ENCODE assay signal across 7 mouse cellular contexts in the genomic region with DNA sequence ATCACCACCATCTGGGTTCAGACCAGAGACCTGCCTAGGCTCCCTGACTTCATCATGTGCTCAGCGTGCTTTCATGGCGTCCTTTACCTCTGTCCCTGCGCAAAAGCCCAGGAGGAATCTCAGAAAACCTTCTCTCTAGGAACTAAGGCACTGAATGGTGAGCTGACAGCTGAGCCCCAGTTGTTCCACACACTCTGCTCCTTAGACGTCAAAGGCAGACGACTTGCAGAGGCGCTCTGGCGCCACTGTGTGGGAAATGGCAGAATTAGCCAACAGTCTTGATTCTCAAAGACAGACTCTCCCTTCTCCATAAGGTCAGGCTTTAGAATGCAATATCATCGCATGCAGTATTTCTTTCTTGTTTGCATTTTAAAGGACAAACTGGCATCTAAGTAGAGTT. TPM values are rescaled to one million over a fixed set of nuclear protein-coding genes. Genes with fewer than 3 reads are reported as not detected.
DNase-seq lines count a peak whose midpoint lies in the region; ATAC-seq and TF ChIP-seq lines count a peak whose summit lies in the region.

No protein-coding gene starts in this region.

- DNase-seq in adipocyte (ENCODE audit: low spot score): peak; percentile 65
- DNase-seq in forebrain, embryonic 10.5 days (ENCODE audit: extremely low spot score, low spot score): peak; percentile 53
- DNase-seq in layer of hippocampus, postnatal 36 days: peak; percentile 37 to 52
- DNase-seq in lung, postnatal 4 days: peak; percentile 55 to 71
- DNase-seq in right cerebral cortex, postnatal 10 days (ENCODE audit: low spot score in 2 of 2): peak; percentile 57 to 75

- H3K4me1 ChIP-seq in E14TG2a.4 (replicated peaks; ENCODE audit: low read depth, low read length): peaks cover 23% of the 10 kb centered on the region
- peaks cover 7% of the 10 kb centered on the region; the same call in 1 of the 2 replicates for H3K4me1 ChIP-seq in forebrain, embryonic 10.5 days
- no peaks in the 10 kb centered on the region for H3K4me1 ChIP-seq in hindbrain, embryonic 15.5 days (replicated peaks)

- H3K9ac ChIP-seq in hindbrain, embryonic 15.5 days: no peak overlapping the region

- TF ChIP-seq CTCF in E14TG2a.4 (conservative IDR thresholded peaks at IDR 0.05; ENCODE audit: low read length): peak; percentile 84

- ATAC-seq in hindbrain, embryonic 15.5 days (ENCODE audit: low FRiP score, low read depth): peak; percentile 75

- 0 out of 2 replicates have a peak, but pooled peaks cover 10% of the 10 kb centered on the region for H3K36me3 ChIP-seq in E14TG2a.4 (ENCODE audit: insufficient read depth, low read length)
- peaks cover 17% of the 10 kb centered on the region for H3K36me3 ChIP-seq in forebrain, embryonic 10.5 days (replicated peaks)
- peaks cover 12% of the 10 kb centered on the region for H3K36me3 ChIP-seq in hindbrain, embryonic 15.5 days

- 17% methylated on average over 8 of the region's 8 CpGs for WGBS in forebrain, embryonic 10.5 days
- WGBS in hindbrain, embryonic 15.5 days: 14% methylated on average over 8 of the region's 8 CpGs

- no peak overlapping the region for H3K4me3 ChIP-seq in E14TG2a.4 (replicated peaks; ENCODE audit: low read length)
- no peak overlapping the region for H3K4me3 ChIP-seq in forebrain, embryonic 10.5 days
- no peak overlapping the region for H3K4me3 ChIP-seq in hindbrain, embryonic 15.5 days

- H3K27ac ChIP-seq in forebrain, embryonic 10.5 days: no peak overlapping the region
- no peak overlapping the region for H3K27ac ChIP-seq in hindbrain, embryonic 15.5 days (replicated peaks)

- no peaks in the 10 kb centered on the region for H3K9me3 ChIP-seq in E14TG2a.4 (ENCODE audit: low read length)
- H3K9me3 ChIP-seq in forebrain, embryonic 10.5 days: no peaks in the 10 kb centered on the region
- H3K9me3 ChIP-seq in hindbrain, embryonic 15.5 days: no peaks in the 10 kb centered on the region

- H3K4me2 ChIP-seq in hindbrain, embryonic 15.5 days: no peak overlapping the region

- peaks cover 6% of the 10 kb centered on the region; the same call in 1 of the 2 replicates for H3K27me3 ChIP-seq in E14TG2a.4 (ENCODE audit: insufficient read depth, low read length)
- H3K27me3 ChIP-seq in forebrain, embryonic 10.5 days (ENCODE audit: poor library complexity, severe bottlenecking): no peaks in the 10 kb centered on the region
- no peaks in the 10 kb centered on the region for H3K27me3 ChIP-seq in hindbrain, embryonic 15.5 days

RNA-seq across cellular contexts. Expression of gene Svbp, which starts 9.6 kb away (rescaled TPM):
- polyA plus RNA-seq in forebrain, embryonic 10.5 days (2016; fragmentation: Nextera tagmentation; extraction: Ambion mirVana): 126 and 138 TPM in 2 replicates
- 221 and 231 TPM in 2 replicates for polyA plus RNA-seq in hindbrain, embryonic 15.5 days (2015; fragmentation: Nextera tagmentation; extraction: Ambion mirVana)
- 10 to 100 TPM; 16.3 to 19.8 TPM for total RNA-seq in layer of hippocampus, postnatal 36 days (2021)

RNA-seq across cellular contexts. Expression of gene Tmem269, which starts 13.3 kb away (rescaled TPM):
- polyA plus RNA-seq in forebrain, embryonic 10.5 days (2016; fragmentation: Nextera tagmentation; extraction: Ambion mirVana): not detected in 2 replicates
- 0.16 TPM in 2 replicates for polyA plus RNA-seq in hindbrain, embryonic 15.5 days (2015; fragmentation: Nextera tagmentation; extraction: Ambion mirVana)
- total RNA-seq in layer of hippocampus, postnatal 36 days (2021): 1 to 10 TPM in 1 of 2 experiments, under 1 TPM in 1; 0.56 to 1.1 TPM

RNA-seq across cellular contexts. Expression of gene Ermap, which starts 14.9 kb away (rescaled TPM):
- 9.8 and 12.3 TPM in 2 replicates for polyA plus RNA-seq in forebrain, embryonic 10.5 days (2016; fragmentation: Nextera tagmentation; extraction: Ambion mirVana)
- polyA plus RNA-seq in hindbrain, embryonic 15.5 days (2015; fragmentation: Nextera tagmentation; extraction: Ambion mirVana): 0.41 and 0.91 TPM in 2 replicates
- under 1 TPM; 0.28 to 0.32 TPM for total RNA-seq in layer of hippocampus, postnatal 36 days (2021)

RNA-seq across cellular contexts. Expression of gene AU022252, which starts 27.8 kb away (rescaled TPM):
- polyA plus RNA-seq in forebrain, embryonic 10.5 days (2016; fragmentation: Nextera tagmentation; extraction: Ambion mirVana): 32.7 and 41.6 TPM in 2 replicates
- polyA plus RNA-seq in hindbrain, embryonic 15.5 days (2015; fragmentation: Nextera tagmentation; extraction: Ambion mirVana): 28.7 and 29.4 TPM in 2 replicates
- 10 to 100 TPM; 35.0 TPM for total RNA-seq in layer of hippocampus, postnatal 36 days (2021)

RNA-seq across cellular contexts. Expression of gene P3h1, which starts 28.0 kb away (rescaled TPM):
- polyA plus RNA-seq in forebrain, embryonic 10.5 days (2016; fragmentation: Nextera tagmentation; extraction: Ambion mirVana): 13.4 and 16.2 TPM in 2 replicates
- polyA plus RNA-seq in hindbrain, embryonic 15.5 days (2015; fragmentation: Nextera tagmentation; extraction: Ambion mirVana): 11.6 and 12.0 TPM in 2 replicates
- 10 to 100 TPM in 1 of 2 experiments, 1 to 10 TPM in 1; 9.2 to 11.9 TPM for total RNA-seq in layer of hippocampus, postnatal 36 days (2021)
